Mouse (Mus musculus) layer of hippocampus, adult 9-10 months (tissue): ENCODE results near the gene Emc1.
A peak's percentile ranks its signal among the peaks of the same experiment; 100 is the strongest.

ENCODE experiments used
- DNase-seq: peaks from one replicate; pipeline ENCODE4 v3.0.0; 2022; ENCODE audit warnings: low spot score

Emc1 gene

GRCm38 (mm10) chr4:139351931-139352711, at the start of gene Emc1, which contains the start of the genes Mrto4 and Ubr4:
Emc1 (plus strand) TSS chr4:139352587.
Mrto4 (minus strand) TSS chr4:139352576.
Ubr4 (plus strand) TSS chr4:139352609.
- peak; percentile 67 for DNase-seq

- no peak for DNase-seq
Measured at GRCm38 (mm10) chr4:139305521-139305920, 46.9 kb upstream of the Emc1 start.

- DNase-seq, result no peak
Measured at GRCm38 (mm10) chr4:139307916-139308315, 44.5 kb upstream of the Emc1 start.

- no peak for DNase-seq
Measured at GRCm38 (mm10) chr4:139309651-139310050, 42.7 kb upstream of the Emc1 start.

GRCm38 (mm10) chr4:139310171-139310898, 42.1 kb upstream of the Emc1 start, which contains the start of the genes Pqlc2 and Akr7a5:
Pqlc2 (minus strand) TSS chr4:139310708.
Akr7a5 (plus strand) TSS chr4:139310744.
- peak; percentile 86 for DNase-seq

GRCm38 (mm10) chr4:139310899-139311701, 41.3 kb upstream of the Emc1 start:
- no peak for DNase-seq

GRCm38 (mm10) chr4:139311707-139312106, 40.7 kb upstream of the Emc1 start:
- DNase-seq, result no peak

- DNase-seq, result no peak
Measured at GRCm38 (mm10) chr4:139312632-139313031, 39.8 kb upstream of the Emc1 start.

- DNase-seq, result no peak
Measured at GRCm38 (mm10) chr4:139318449-139318848, 33.9 kb upstream of the Emc1 start.

- no peak for DNase-seq
Measured at GRCm38 (mm10) chr4:139319740-139320139, 32.6 kb upstream of the Emc1 start.

GRCm38 (mm10) chr4:139330605-139331004, 21.8 kb upstream of the Emc1 start:
- no peak for DNase-seq

GRCm38 (mm10) chr4:139334631-139335295, 17.6 kb upstream of the Emc1 start:
- no peak for DNase-seq

GRCm38 (mm10) chr4:139335507-139335906, 16.9 kb upstream of the Emc1 start:
- no peak for DNase-seq

- no peak for DNase-seq
Measured at GRCm38 (mm10) chr4:139336822-139337483, 15.4 kb upstream of the Emc1 start.

GRCm38 (mm10) chr4:139338145-139338544, 14.2 kb upstream of the Emc1 start:
- no peak for DNase-seq

GRCm38 (mm10) chr4:139340835-139341234, 11.6 kb upstream of the Emc1 start:
- no peak for DNase-seq

GRCm38 (mm10) chr4:139341556-139342233, 10.7 kb upstream of the Emc1 start:
- DNase-seq, result no peak

- DNase-seq, result no peak
Measured at GRCm38 (mm10) chr4:139343718-139344117, 8.7 kb upstream of the Emc1 start.

GRCm38 (mm10) chr4:139345416-139346019, 6.9 kb upstream of the Emc1 start:
- DNase-seq, result no peak

GRCm38 (mm10) chr4:139352832-139353231, 445 bp downstream of the Emc1 start:
- no peak for DNase-seq
